Mouse (Mus musculus) myocyte (in vitro differentiated cells): ENCODE data around the gene Ptcd2. TPM values are rescaled to one million over a fixed set of nuclear protein-coding genes. Genes with fewer than 3 reads are reported as not detected.
"Not testable (repeated sequence)": the region's sequence is repeated elsewhere in the genome, so short reads cannot be mapped to it uniquely, and the experiment has no call there.

Source experiments
- H3K27me3 ChIP-seq: one replicate; pipeline ENCODE4 v1.6.1; 2011; ENCODE audit not compliant: control insufficient read depth, insufficient read depth, insufficient read length
- H3K36me3 ChIP-seq: one replicate; pipeline ENCODE4 v1.6.1; 2011; ENCODE audit not compliant: control insufficient read depth, insufficient read depth
- H3K4me2 ChIP-seq: one replicate; pipeline ENCODE4 v1.6.1; 2011; ENCODE audit warnings: low read depth, control low read depth
- H3K4me3 ChIP-seq: one replicate; pipeline ENCODE4 v1.5.1; 2011; ENCODE audit warnings: mild to moderate bottlenecking, control low read depth, moderate library complexity
- H3K79me2 ChIP-seq: one replicate; pipeline ENCODE4 v1.6.1; 2011; ENCODE audit not compliant: control insufficient read depth, insufficient read depth
- H3ac ChIP-seq: one replicate; pipeline ENCODE4 v1.6.1; 2011; ENCODE audit not compliant: control insufficient read depth, insufficient read length
- CEBPB ChIP-seq: IDR thresholded peaks from 2 replicates; pipeline ENCODE4 v1.6.1; 2011; ENCODE audit warnings: mild to moderate bottlenecking, moderate library complexity; ENCODE audit not compliant: poor library complexity, insufficient read depth, severe bottlenecking
- E2F4 ChIP-seq: IDR thresholded peaks from one replicate; pipeline ENCODE4 v1.6.1; 2011; ENCODE audit warnings: mild to moderate bottlenecking, control low read depth, moderate library complexity; ENCODE audit not compliant: insufficient read depth
- MAX ChIP-seq: IDR thresholded peaks from one replicate; pipeline ENCODE4 v1.6.1; 2011; ENCODE audit warnings: low read depth, mild to moderate bottlenecking, control low read depth
- MYOD1 ChIP-seq, 3 experiments: IDR thresholded peaks; one replicate each; pipeline ENCODE4 v1.6.1; 2011; ENCODE audit warnings: control low read depth in 2 of 3, low read depth in 2 of 3, mild to moderate bottlenecking in 2 of 3, moderate library complexity in 1 of 3; ENCODE audit not compliant: insufficient read length in 2 of 3, control insufficient read depth in 1 of 3
- MYOG ChIP-seq, 3 experiments: IDR thresholded peaks; one replicate each; pipeline ENCODE4 v1.6.1; 2011; ENCODE audit warnings: control low read depth in 2 of 3, low read depth in 2 of 3, mild to moderate bottlenecking in 2 of 3; ENCODE audit not compliant: insufficient read length in 2 of 3, control insufficient read depth in 1 of 3, insufficient read depth in 1 of 3
- POLR2A ChIP-seq: IDR thresholded peaks from one replicate; pipeline ENCODE4 v1.6.1; 2011; ENCODE audit warnings: low read depth, mild to moderate bottlenecking, control low read depth, moderate library complexity; ENCODE audit not compliant: insufficient read length
- POLR2AphosphoS2 ChIP-seq: IDR thresholded peaks from one replicate; pipeline ENCODE4 v1.6.1; 2011; ENCODE audit warnings: low read depth, control low read depth; ENCODE audit not compliant: insufficient read length
- REST ChIP-seq: IDR thresholded peaks from one replicate; pipeline ENCODE4 v1.6.1; 2011; ENCODE audit warnings: mild to moderate bottlenecking, control low read depth, moderate library complexity; ENCODE audit not compliant: insufficient read depth, insufficient read length
- SRF ChIP-seq: IDR thresholded peaks from one replicate; pipeline ENCODE4 v1.6.1; 2011; ENCODE audit warnings: low read depth; ENCODE audit not compliant: control insufficient read depth, insufficient read length
- TCF12 ChIP-seq: IDR thresholded peaks from one replicate; pipeline ENCODE4 v1.6.1; 2011; ENCODE audit warnings: mild to moderate bottlenecking, control low read depth; ENCODE audit not compliant: poor library complexity, insufficient read depth, severe bottlenecking
- TCF3 ChIP-seq: IDR thresholded peaks from one replicate; pipeline ENCODE4 v1.6.1; 2011; ENCODE audit warnings: low read depth, control low read depth; ENCODE audit not compliant: insufficient read length
- USF1 ChIP-seq: IDR thresholded peaks from one replicate; pipeline ENCODE4 v1.6.1; 2011; ENCODE audit warnings: low read depth, mild to moderate bottlenecking, control low read depth, moderate library complexity
- polyA plus RNA-seq: library from polyadenylated mRNA; unstranded; fragments of >200 nt; fragmentation: generic; extraction: Trizol; gene quantifications from one replicate; pipeline ENCODE4 v1.2.1, GENCODE M21; 2012; ENCODE audit warnings: missing spikeins

Ptcd2 gene
- polyA plus RNA-seq, 1 experiment: 25.1 TPM

GRCm38 (mm10) chr13:99337510-99337909, 7.0 kb downstream of the Ptcd2 start:
- TF ChIP-seq CEBPB: no peak
- TF ChIP-seq POLR2AphosphoS2: no peak
- TF ChIP-seq SRF: no peak
- no peak for TF ChIP-seq MAX
- no peak for TF ChIP-seq MYOD1 (IDR thresholded peaks at IDR 0.05; ENCODE audit: control insufficient read depth in 1 of 3, insufficient read length in 2 of 3, low read depth in 2 of 3)
- TF ChIP-seq POLR2A: no peak
- TF ChIP-seq USF1: no peak
- TF ChIP-seq MYOG (IDR thresholded peaks at IDR 0.05; ENCODE audit: control insufficient read depth in 1 of 3, insufficient read depth in 1 of 3, insufficient read length in 2 of 3, low read depth in 2 of 3): no peak
- Histone ChIP-seq H3ac (no peak overlapping the region), H3K4me3 (no peak overlapping the region), H3K4me2 (no peak overlapping the region), H3K79me2 (no peaks in the 10 kb centered on the region), H3K27me3 (no peaks in the 10 kb centered on the region), H3K36me3 (peaks cover 67% of the 10 kb centered on the region)

- Histone ChIP-seq H3K36me3 (peaks cover 75% of the 10 kb centered on the region), H3ac (no peak overlapping the region), H3K27me3 (no peaks in the 10 kb centered on the region), H3K4me3 (no peak overlapping the region), H3K79me2 (no peaks in the 10 kb centered on the region), H3K4me2 (no peak overlapping the region)
- TF ChIP-seq TCF12: no peak
- TF ChIP-seq E2F4: no peak
- TF ChIP-seq MYOG (IDR thresholded peaks at IDR 0.05; ENCODE audit: control insufficient read depth in 1 of 3, insufficient read depth in 1 of 3, insufficient read length in 2 of 3, low read depth in 2 of 3): no peak
- TF ChIP-seq USF1: no peak
- TF ChIP-seq REST: no peak
- no peak for TF ChIP-seq TCF3
- TF ChIP-seq POLR2AphosphoS2: no peak
- no peak for TF ChIP-seq MYOD1 (IDR thresholded peaks at IDR 0.05; ENCODE audit: control insufficient read depth in 1 of 3, insufficient read length in 2 of 3, low read depth in 2 of 3)
- TF ChIP-seq CEBPB: no peak
- no peak for TF ChIP-seq MAX
- TF ChIP-seq SRF: no peak
Observed at GRCm38 (mm10) chr13:99331255-99331654, 13.2 kb downstream of the Ptcd2 start.

- H3K79me2 ChIP-seq, H3ac ChIP-seq, H3K27me3 ChIP-seq, H3K4me3 ChIP-seq: not testable (repeated sequence)
- peak overlapping the region; percentile 65 for H3K4me2 ChIP-seq
- H3K36me3 ChIP-seq: peaks cover 55% of the 10 kb centered on the region
Observed at GRCm38 (mm10) chr13:99324337-99324685, 20.2 kb downstream of the Ptcd2 start.

- H3K36me3 ChIP-seq: peaks cover 49% of the 10 kb centered on the region
- peak overlapping the region; percentile 65 for H3K4me2 ChIP-seq
- TF ChIP-seq CEBPB (peak; percentile 67; the same call in 1 of the 2 replicates), TCF12 (peak; percentile 94), MYOD1 (IDR thresholded peaks at IDR 0.05; ENCODE audit: control insufficient read depth in 1 of 3, insufficient read length in 2 of 3, low read depth in 2 of 3) (peak; percentile 50 to 88 (median 77)), TCF3 (peak; percentile 9), MYOG (IDR thresholded peaks at IDR 0.05; ENCODE audit: control insufficient read depth in 1 of 3, insufficient read depth in 1 of 3, insufficient read length in 2 of 3, low read depth in 2 of 3) (peak in 2 of 3 experiments; percentile 74 to 79), E2F4 (no peak), POLR2AphosphoS2 (peak; percentile 30), MAX (no peak), POLR2A (no peak)
- no peaks in the 10 kb centered on the region for H3K27me3 ChIP-seq
- no peak overlapping the region for H3K4me3 ChIP-seq
- H3ac ChIP-seq: no peak overlapping the region
- no peaks in the 10 kb centered on the region for H3K79me2 ChIP-seq
Observed at GRCm38 (mm10) chr13:99323632-99324336, 20.7 kb downstream of the Ptcd2 start.

GRCm38 (mm10) chr13:99322915-99323314, 21.6 kb downstream of the Ptcd2 start:
- H3K79me2 ChIP-seq, H3K27me3 ChIP-seq, H3ac ChIP-seq, H3K4me3 ChIP-seq: not testable (repeated sequence)
- H3K4me2 ChIP-seq: peak overlapping the region; percentile 65
- H3K36me3 ChIP-seq: peaks cover 41% of the 10 kb centered on the region
